Mouse (Mus musculus) megakaryocyte, embryonic 14.5 days (primary cell): Measurements from ENCODE around the gene Rdx.

ENCODE experiments used
- FLI1 ChIP-seq: IDR thresholded peaks from 2 replicates; pipeline ENCODE4 v1.6.1; 2012; ENCODE audit warnings: low read length, inconsistent platforms, mixed read lengths
- GATA1 ChIP-seq: IDR thresholded peaks from 3 replicates; pipeline ENCODE4 v1.6.1; 2012; ENCODE audit warnings: mixed read lengths, low read length, inconsistent platforms, borderline replicate concordance

GRCm38 (mm10) chr9:52027257-52028020, 19.5 kb upstream of the Rdx start:
- TF ChIP-seq GATA1 (no peak), FLI1 (no peak)
